Mouse (Mus musculus) pancreas, adult 10 weeks (tissue): ENCODE measurements around the gene Gm21936. TPM values are rescaled to one million over a fixed set of nuclear protein-coding genes. Genes with fewer than 3 reads are reported as not detected.

ENCODE experiments used
- polyA plus RNA-seq: library from polyadenylated mRNA; stranded (reverse); fragments of 350-450 nt; fragmentation: Illumina TruSeq; extraction: RNeasy Lipid Tissue Mini Kit (QIAGEN cat#74804); gene quantifications from one replicate; pipeline ENCODE4 v1.2.3, GENCODE M21; 2015; ENCODE audit warnings: low read depth, low replicate concordance; ENCODE audit not compliant: insufficient read depth

Gm21936 gene
- polyA plus RNA-seq, result not detected

DNA sequence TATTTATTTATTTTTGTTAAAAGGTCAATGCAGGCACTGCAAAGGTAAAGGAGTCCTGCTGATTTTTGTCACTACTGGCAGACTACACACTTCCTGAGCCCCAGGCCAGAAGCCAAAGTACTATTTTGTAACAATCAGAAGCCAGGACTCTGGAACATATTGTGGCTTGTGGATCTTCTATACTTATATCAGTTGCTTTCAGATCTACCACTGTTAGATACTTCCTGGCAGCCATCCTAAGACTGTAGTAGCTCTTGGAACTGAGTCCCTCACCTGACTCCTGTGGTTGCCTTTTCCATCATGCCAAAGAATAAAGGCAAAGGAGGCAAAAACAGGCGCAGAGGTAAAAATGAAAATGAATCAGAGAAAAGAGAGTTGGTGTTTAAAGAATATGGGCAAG is at the start of gene Gm21936:
Gene Gm21936 (plus strand): TSS at position 301 of the 400 bp plus-strand sequence.

GRCm38 (mm10) chr12:87775655-87776054 is 19.7 kb upstream of the Gm21936 start, which contains the start of gene Gm21319:
TSS of gene Gm21319 (minus strand) at chr12:87775755.

DNA sequence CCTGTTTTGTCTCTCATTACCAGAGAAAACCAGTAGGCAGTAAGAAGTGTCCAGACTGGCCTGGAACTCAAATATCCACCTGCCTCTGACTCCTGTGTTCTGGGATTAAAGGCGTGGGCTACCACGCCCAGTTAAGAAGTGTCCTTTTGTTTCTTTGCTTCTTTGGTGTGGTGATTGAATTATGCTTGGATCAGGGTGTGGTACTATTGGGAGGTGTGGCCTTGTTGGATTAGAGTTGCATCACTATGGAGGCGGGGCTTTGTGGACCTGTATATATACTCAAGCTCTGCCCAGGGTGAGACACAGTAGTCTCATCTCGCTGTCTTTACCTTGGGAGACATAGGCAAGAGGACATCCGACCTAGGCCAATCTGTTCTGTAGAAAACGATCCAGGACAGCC is 21.0 kb downstream of the Gm21936 start, which contains the start of gene BB287469:
Gene BB287469 (plus strand): TSS at position 301 of the 400 bp plus-strand sequence.

GRCm38 (mm10) chr12:87842239-87842638 is 46.9 kb downstream of the Gm21936 start, which contains the start of gene Gm2001:
TSS of gene Gm2001 (minus strand) at chr12:87842339.

Other genes with a start within 250 kb of the Gm21936 start
- not detected for gene Oog1, start 192.8 kb upstream of the Gm21936 start, polyA plus RNA-seq
- gene Gm4027, start 176.6 kb upstream of the Gm21936 start, polyA plus RNA-seq, result not detected
- gene Gm16381, start 150.9 kb upstream of the Gm21936 start, polyA plus RNA-seq, result not detected
- gene Gm21319, start 19.8 kb upstream of the Gm21936 start, polyA plus RNA-seq, result not detected
- gene BB287469, start 21.1 kb downstream of the Gm21936 start, polyA plus RNA-seq, result not detected
- gene Gm2001, start 46.8 kb downstream of the Gm21936 start, polyA plus RNA-seq, result not detected
- not detected for gene Gm2016, start 78.6 kb downstream of the Gm21936 start, polyA plus RNA-seq
- not detected for gene Gm2022, start 99.9 kb downstream of the Gm21936 start, polyA plus RNA-seq
- not detected for gene Gm2035, start 124.3 kb downstream of the Gm21936 start, polyA plus RNA-seq
- not detected for gene Gm2042, start 158.6 kb downstream of the Gm21936 start, polyA plus RNA-seq
- gene Gm2075, start 216.3 kb downstream of the Gm21936 start, polyA plus RNA-seq, result not detected
- not detected for gene Gm6803, start 223.3 kb downstream of the Gm21936 start, polyA plus RNA-seq
- not detected for gene Gm2056, start 231.5 kb downstream of the Gm21936 start, polyA plus RNA-seq